Mouse (Mus musculus): ENCODE measurements at regions not wholly inside any gene's neighbourhood (a gene's known extent, or its start where the extent isn't known, plus 50 kb on each side); places are given as distances from the start of the nearest gene placed in this dataset.
"Not testable (repeated sequence)": the region's sequence is repeated elsewhere in the genome, so short reads cannot be mapped to it uniquely, and the experiment has no call there.

DNA sequence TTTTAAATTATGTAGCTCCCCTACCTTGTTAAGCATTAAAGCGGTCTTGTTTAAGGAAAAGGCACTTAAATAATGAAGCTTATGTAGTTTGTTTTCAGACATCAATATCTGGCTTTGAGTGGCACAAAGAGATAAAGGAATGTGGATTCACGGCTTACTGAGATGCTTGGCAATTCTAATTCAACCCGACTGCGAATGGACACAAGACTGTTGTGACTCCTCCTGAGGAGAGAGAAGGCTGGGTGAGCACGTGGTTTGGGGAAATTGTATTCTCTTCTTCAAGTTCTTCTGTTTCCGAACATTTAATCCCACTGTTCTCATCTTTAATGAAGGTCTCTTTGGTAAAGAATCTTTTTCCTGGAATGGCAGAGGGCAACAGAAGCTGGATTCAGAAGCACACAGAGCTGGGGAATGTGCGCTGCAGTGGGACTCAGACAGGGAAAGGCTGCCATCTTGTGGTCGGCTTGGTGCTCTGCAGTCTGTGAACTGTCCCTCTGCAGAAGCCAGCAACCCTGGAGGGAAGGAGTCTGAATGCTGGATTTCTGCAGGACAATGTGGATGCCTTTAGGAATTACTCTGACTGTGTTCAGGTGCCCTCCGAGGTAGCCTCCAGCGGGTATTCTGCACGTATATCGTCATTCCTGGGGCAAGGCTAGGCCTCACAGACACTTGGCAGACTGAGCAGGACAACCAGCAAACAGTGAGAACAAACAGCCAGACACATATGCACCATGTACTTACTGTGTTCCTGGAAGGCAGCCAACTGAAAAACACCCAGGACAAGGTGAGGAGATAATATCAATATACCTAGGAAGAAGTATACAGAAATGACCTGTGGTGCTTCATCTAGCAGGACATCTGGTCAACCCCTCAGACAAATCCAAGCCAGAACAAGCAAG, 54.0 kb upstream of the Pax1 start:
- peak; percentile 79 for ATAC-seq (replicated peaks; ENCODE audit: low FRiP score, poor library complexity, severe bottlenecking)

- no peak for ATAC-seq (replicated peaks; ENCODE audit: low FRiP score, poor library complexity, severe bottlenecking)
Observed at GRCm38 (mm10) chr2:147306728-147307127, 55.0 kb upstream of the Pax1 start.

DNA sequence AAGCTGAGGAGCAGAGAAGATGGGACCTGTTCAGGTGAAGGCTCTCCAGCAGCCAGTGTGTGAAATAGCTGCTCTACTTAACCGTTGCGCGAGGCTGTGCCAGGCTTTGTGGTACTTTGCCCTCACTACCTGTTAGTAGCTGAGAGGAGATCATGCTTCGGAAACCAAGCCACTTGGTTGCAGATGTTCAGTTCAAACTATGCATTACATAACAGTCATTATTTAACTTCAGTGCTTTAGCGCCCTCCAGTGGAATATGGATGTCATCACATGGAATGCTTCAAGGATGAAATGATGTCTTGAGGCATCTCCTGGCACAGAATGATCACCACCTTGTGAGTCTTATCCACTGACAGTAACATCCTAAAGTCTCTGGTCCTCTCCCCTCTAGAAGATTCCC, 56.5 kb upstream of the Pax1 start:
- ATAC-seq (replicated peaks; ENCODE audit: low FRiP score, poor library complexity, severe bottlenecking), result no peak

- no peak for ATAC-seq (replicated peaks; ENCODE audit: low FRiP score, poor library complexity, severe bottlenecking)
Observed at GRCm38 (mm10) chr2:147300503-147300902, 61.2 kb upstream of the Pax1 start.

GRCm38 (mm10) chr2:147299359-147299758, 62.4 kb upstream of the Pax1 start:
- ATAC-seq (replicated peaks; ENCODE audit: low FRiP score, poor library complexity, severe bottlenecking), result no peak

DNA sequence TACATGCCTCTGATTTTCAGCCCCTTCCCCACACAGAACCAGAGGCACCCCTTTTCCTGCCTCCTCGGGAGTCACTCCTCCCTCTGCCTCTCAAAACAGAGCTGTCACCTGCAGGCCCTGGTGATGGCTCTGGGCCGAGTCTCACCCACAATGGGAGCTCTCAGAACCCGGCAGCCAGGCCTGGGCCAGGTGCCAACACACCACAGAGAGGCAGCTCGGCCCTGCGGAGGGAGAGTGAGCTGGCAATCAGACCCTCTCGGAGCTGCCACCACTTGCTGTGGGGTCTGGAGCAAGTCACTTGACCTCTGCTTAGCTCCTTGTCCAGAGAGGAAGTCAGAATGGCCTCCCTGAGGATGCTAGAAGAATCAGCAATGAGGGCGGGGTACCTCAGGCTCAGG, 63.2 kb upstream of the Pax1 start:
- ATAC-seq (replicated peaks; ENCODE audit: low FRiP score, poor library complexity, severe bottlenecking), result no peak

GRCm38 (mm10) chr2:147297876-147298498, 63.7 kb upstream of the Pax1 start:
- no peak for ATAC-seq (replicated peaks; ENCODE audit: low FRiP score, poor library complexity, severe bottlenecking)

GRCm38 (mm10) chr2:147294926-147295325, 66.8 kb upstream of the Pax1 start:
- ATAC-seq (replicated peaks; ENCODE audit: low FRiP score, poor library complexity, severe bottlenecking), result not testable (repeated sequence)

DNA sequence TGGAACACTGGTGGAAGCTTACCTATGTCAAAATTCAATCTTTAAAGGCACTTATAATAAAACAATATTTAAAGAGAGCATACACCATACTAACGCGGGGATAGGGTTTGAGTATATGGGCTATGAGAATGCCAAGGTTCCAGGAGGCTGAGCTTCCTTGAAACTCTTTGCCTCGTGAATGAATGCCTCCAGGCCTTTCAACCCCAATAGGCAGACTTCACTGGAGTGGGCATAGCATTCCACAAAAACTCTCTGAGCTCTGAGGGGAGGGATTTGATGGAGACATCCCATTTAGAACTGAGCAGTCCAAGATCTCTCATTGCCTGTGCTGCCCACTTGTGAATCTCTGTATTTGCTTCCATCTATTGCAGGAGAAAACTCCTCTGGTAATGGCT, 68.4 kb upstream of the Pax1 start:
- ATAC-seq (replicated peaks; ENCODE audit: low FRiP score, poor library complexity, severe bottlenecking), result no peak

DNA sequence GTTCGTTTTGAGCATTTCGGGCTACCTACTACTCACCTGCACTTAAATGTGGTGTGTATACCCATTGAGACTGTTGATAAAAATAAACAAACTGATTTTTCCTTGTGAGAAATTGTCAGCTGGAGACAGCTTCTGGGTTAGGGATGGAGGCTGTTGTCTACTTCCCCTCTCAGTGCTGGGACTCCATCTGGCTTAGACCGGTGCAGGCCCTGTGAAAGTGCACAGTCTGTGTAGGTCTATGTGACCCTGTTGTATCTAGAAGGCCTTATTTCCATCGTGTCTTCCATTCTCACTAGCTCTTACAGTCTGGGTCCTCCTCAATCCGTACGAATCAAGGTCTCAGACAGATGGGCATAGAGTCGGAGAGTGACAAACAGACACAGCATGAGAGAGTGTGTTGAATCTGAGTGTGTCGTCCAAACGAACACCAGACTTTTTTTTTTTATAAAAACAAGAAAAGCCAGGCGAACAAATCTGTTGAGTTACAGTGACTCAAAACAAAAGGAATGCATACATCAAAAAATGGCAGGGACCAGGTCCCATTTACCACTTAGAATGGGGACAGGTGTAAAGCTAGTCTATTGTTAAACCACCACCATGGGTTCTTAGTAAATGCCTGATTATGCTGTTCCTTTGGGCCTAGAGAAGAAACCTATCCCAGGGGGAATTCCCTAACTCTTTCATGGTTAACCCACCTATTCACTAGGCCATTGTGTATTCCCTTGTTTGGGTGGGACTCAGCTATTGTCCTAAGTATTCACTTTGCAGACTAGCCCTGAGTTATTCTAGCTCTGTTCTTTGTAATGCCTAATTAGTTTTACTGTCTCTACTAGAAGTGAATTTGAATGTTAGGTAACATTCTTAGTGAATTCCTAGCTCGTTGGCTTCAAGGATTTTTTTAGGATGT, 69.1 kb upstream of the Pax1 start:
- ATAC-seq (replicated peaks; ENCODE audit: low FRiP score, poor library complexity, severe bottlenecking), result no peak

DNA sequence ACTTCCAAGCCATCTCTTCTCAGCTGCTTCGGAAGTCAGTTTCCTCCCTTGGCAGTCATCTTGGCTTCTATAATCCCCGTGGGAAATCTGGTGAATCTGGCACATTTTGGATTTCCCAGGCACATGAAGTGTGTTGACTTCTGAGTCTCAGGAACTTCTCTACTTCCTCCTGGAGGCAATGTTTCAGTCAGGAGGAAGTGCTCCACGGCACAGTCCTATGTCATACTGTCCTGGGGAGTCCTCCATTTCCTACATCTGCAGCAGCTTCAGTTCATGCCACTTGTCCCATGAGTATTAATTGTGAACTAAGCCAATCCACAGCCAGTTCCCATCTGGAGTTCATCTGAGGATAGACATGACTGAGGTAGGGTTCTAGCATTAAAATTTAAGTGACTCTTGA, 78.3 kb upstream of the Pax1 start:
- no peak for ATAC-seq (replicated peaks; ENCODE audit: low FRiP score, poor library complexity, severe bottlenecking)

GRCm38 (mm10) chr2:147277636-147278035, 83.6 kb upstream of the Nkx2-2 start:
- ATAC-seq (replicated peaks; ENCODE audit: low FRiP score, poor library complexity, severe bottlenecking), result no peak

DNA sequence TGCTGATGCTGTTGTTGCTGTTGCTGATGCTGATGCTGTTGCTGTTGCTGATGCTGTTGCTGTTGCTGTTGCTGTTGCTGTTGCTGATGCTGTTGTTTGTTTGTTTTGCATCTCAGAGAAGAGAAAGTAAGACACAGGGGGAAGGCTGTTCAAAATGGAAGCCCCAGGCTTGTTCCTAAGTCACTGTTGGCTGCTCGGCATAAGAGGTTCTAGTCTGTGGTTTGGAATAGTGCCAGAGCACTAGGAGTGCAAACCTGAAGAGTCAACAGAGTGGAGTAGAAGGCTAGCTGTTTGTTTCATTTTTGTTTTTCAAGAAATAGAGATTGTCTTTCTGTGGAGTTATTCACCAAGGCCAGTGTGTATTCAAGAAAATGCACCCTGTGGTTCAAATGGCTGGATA, 75.1 kb upstream of the Nkx2-2 start:
- ATAC-seq (replicated peaks; ENCODE audit: low FRiP score, poor library complexity, severe bottlenecking), result no peak

GRCm38 (mm10) chr2:147267901-147268300, 73.9 kb upstream of the Nkx2-2 start:
- no peak for ATAC-seq (replicated peaks; ENCODE audit: low FRiP score, poor library complexity, severe bottlenecking)

DNA sequence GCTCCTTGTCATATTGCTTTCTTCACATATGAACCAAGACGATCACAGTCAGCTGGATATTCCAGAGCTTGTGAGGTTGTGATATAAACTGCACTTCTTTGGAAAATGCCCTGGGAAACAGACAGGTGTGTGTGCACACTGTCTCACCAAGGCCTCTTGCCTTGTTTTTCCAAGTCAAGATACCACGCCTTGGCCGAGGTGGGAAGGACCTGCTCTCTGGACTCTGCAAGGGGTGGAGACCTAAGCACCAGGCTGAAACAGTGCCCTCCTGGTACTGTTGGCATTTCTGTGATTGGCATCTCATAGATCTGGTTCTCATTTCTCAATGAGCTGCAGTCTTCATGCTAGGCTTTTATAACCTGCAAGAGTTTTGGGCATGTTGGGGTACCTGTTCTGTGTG, 73.2 kb upstream of the Nkx2-2 start:
- no peak for ATAC-seq (replicated peaks; ENCODE audit: low FRiP score, poor library complexity, severe bottlenecking)

DNA sequence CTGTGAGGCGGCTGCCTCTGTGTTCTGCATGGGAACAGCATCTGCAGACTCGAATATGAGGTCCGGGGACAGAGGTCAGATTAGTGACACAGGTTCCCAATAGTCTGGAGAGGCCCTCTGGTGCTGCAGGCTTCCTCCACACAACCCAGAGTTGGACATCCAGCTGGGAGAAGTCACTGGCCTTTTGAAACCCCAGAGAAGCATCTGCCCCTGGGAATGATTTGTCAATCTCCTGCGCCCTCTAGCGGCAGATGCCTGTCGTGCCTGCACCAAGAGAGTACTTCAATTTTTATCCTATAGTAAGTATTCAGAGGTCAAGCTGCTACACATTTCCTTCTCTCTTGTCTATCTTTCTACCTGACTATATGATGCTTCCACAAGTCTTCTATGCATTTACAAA, 62.7 kb upstream of the Nkx2-2 start:
- peak; percentile 49; the same call in 1 of the 2 replicates for ATAC-seq (replicated peaks; ENCODE audit: low FRiP score, poor library complexity, severe bottlenecking)

DNA sequence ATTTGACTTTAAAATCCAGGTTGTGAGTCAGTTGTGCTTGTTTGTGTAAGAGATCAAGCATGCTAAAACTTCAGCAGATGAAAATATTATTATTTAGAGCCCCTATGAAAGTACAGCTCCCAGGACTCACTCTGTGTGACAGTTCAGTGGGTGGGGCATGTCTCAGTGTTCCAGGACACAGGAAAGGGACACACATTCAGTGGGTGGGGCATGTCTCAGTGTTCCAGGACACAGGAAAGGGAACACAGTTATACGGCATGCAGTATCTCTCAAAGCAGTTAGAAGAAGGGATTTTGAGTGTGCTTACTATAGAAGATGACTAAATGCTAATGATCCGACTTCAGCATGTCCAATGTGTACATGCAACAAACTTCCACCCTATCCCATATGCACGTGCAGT, 60.9 kb upstream of the Nkx2-2 start:
- no peak for ATAC-seq (replicated peaks; ENCODE audit: low FRiP score, poor library complexity, severe bottlenecking)

GRCm38 (mm10) chr2:147254137-147254536, 60.1 kb upstream of the Nkx2-2 start:
- no peak for ATAC-seq (replicated peaks; ENCODE audit: low FRiP score, poor library complexity, severe bottlenecking)

GRCm38 (mm10) chr2:147247981-147248514, 54.0 kb upstream of the Nkx2-2 start:
- no peak for ATAC-seq (replicated peaks; ENCODE audit: low FRiP score, poor library complexity, severe bottlenecking)

- no peak for ATAC-seq (replicated peaks; ENCODE audit: low FRiP score, poor library complexity, severe bottlenecking)
Observed at GRCm38 (mm10) chr2:147247238-147247637, 53.2 kb upstream of the Nkx2-2 start.

Data from erythroblast, adult 5-6 weeks (primary cell).